Mouse (Mus musculus) lung, postnatal 0 days (tissue): ENCODE results near the gene Gm20441.
A peak's percentile ranks its signal among the peaks of the same experiment; 100 is the strongest.

Experiments used
- CTCF ChIP-seq: IDR thresholded peaks from 2 replicates; pipeline ENCODE4 v1.5.1; 2016; ENCODE audit warnings: antibody characterized with exemption, mild to moderate bottlenecking
- EP300 ChIP-seq: IDR thresholded peaks from 2 replicates; pipeline ENCODE4 v1.6.1; 2016; ENCODE audit warnings: antibody characterized with exemption, mild to moderate bottlenecking, control low read depth

DNA sequence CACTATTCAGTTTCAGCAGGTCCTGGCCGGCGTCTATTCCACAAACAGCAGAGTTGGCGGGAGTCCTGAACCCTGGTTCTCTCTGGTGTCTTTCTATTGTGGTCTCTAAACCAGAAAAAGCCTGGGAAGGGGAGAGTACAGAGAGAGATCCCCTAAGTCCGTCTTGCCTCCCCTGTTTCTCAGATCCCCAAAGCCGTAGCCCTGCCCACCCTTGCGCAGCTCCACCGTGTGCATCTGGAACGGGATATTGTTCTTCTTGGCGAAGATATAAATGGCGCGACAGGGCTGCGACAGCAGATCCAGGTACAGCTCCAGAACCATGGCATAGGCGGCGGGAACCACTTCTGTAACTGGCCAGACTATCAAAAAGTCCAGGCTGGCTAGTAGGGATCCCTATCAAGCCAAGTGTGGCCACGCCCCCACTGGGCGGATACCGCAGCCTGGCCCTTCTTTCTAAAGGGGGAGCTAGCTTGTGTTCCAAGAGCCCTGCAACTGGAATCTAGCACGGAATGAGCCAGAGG, 17.5 kb upstream of the Gm20441 start, which contains the start of gene Gstt1:
- 0 out of 2 replicates have a peak, but pooled peaks have one; percentile 7 for TF ChIP-seq CTCF
- TF ChIP-seq EP300, result no peak
